Mouse (Mus musculus) gastrocnemius, postnatal 10 days (tissue): ENCODE measurements around the gene Cxxc4. TPM values are rescaled to one million over a fixed set of nuclear protein-coding genes. Genes with fewer than 3 reads are reported as not detected.

Experiments used
- DNase-seq: peaks from one replicate; pipeline ENCODE4 v3.0.0; 2021; ENCODE audit warnings: mixed read lengths
- microRNA-seq, 2 experiments: library from miRNA; unstranded; fragments of <30 nt; microRNA quantifications; one replicate each; pipeline ENCODE4 v1.2.0; 2021
- total RNA-seq, 2 experiments: library from RNA; stranded (reverse); gene quantifications; 2 replicates each; pipeline ENCODE4 v1.2.3; 2021

The Cxxc4 gene
- total RNA-seq, 2 experiments from 2014 or later = 0.82 to 1.3 TPM

DNA sequence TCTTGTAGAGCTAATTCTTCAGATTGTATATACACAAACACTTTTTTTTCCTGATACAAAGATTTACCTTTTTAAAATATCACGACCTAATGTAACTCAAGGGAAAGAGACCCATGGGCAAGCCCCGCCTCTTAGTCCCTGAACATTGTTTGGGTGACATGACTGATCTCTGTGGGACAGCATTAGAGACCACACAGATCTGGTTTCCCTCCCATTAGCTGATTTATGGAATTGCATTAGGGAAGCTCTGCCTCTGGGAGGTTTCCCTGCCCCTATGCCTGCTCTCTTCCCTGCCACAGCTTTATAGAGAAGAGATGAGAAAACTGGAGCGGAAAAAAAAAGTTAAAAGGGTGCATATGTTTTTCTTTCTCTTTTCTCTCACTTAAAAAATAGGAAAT, 7.6 kb downstream of the Cxxc4 start:
- DNase-seq = no peak

DNA sequence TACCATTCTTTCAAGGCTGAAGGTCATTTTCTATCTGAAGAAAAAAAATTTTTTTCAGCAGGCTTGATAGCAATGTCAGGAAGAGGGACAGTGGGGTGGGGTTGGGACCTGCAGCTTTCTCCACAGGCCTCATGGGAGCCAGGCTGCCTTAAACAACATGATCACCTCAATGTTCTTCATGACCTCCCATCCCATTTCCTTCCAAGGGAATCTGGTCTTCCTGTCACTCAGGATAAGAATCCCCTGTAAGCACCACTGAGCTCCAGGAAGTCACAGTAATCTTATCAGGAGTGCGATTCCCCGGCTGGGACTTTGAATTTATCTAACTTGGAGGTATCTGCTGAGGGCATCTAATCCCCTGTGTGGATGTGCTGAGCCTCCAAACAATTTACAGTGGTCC, 17.9 kb downstream of the Cxxc4 start:
- no peak for DNase-seq

DNA sequence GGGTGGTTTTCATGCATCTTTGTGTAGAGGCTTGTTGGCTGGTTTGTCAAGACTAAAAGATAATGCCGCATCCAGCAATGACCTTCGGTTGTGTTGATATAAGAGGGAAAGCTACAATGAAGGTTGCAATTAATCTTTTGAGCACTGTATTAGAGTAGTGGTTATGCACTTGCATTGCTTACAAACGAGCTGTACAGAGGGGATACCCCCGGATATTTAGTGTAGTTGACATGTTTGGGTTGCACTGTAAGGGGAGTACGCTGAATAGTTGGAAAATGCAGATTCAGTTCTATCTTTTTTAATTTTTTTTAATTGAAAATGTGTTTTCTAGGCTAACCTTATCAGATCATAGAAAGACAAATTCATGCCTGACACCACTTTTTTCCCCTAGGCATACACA, 22.4 kb downstream of the Cxxc4 start:
- no peak for DNase-seq

DNA sequence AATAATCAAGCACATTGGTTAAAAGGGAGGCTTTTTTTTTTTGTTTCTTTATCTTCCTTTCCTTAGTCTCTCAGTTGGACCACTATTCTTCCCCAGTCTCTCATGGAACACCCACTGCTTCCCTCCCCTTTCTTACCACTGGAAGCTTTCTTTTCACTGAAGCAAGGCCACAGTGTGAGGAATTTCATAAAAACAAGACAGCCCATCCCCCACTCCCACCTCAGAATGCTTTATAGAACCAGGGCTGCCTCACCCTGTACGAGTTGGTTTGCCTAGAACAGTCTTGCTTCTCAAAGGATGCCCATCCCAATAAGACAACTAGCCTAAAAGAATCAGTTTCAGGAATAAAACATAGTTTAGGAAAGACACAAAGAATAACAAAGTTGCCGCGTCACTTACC, 23.0 kb downstream of the Cxxc4 start:
- no peak for DNase-seq

DNA sequence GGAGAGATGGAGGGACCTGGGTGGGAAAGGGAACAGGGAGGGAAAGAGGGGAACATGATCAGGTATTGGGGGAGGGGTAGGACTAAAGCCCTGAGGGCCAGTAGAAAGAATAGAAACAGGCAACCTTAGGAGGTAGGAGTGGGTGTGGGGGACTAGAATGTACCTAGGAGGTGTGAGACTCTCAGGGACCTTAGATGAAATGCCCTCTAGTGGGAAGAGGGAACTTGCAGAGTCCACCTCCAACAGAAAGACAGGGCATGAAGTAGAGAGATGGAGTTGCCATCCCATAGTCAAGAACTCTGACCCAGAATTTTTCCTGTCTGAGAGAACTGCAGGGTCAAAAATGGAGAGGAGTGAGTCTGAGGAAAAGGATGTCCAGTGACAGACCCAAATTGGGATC, 43.4 kb downstream of the Cxxc4 start:
- no peak for DNase-seq

GRCm38 (mm10) chr3:134281527-134282370, 45.5 kb downstream of the Cxxc4 start:
- DNase-seq = no peak

DNA sequence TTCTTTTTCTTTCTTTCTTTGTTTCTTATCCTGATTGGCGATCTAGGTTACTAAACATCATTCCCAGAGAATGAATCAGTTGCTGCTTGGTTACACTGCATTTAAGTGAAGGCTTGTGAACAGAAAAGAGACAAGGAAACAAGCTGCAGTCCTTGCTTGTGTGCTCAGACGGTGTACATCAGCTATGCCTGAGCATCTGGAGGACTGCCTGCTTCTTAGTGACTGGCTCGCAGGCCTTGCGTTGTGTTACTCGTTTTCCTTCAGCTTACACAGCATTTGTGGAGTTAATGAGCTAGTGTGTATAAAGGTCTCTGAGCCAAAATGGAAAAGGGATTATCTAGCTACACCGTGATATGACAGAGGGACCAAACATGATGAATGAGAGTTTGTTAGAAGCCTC, 58.9 kb downstream of the Cxxc4 start:
- no peak for DNase-seq

DNA sequence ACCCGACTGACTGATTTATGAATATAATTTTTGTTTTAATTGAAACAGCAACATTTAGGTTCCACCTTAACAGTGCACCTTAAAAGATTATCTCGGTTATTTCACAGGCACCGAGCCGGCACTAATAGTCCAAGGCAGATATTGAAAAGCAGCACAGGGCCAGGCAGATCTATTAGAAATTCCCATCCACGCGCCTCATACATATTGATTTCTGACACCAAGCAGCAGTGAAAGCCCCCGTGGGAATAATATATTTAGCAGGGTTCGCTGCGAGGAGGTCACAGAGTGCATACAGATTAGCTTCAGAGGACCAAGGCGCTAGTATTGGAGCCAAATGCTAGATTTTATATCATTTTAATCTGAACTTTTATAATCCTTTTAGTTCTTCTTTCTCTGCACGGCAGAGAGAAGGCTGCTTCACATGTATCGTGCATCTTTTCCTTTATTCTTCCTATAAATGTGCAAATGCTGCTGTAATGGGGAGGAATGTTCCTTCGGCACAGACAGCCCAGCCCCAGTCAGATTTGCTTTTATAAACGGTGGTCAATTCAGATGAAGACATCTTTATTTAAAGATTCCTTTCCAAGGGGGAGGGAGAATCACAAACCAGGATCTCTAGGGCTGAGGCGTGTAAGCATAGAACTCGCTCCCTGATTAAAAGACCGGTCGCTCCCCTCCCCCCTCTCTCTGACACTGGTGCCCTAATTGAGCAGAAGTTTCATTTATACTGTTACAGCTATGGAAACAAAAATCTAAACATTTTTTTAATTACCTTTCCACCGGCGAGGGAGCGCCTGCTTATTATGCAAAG, 66.6 kb downstream of the Cxxc4 start:
- no peak for DNase-seq

- no peak for DNase-seq
These were observed 67.2 kb downstream of the Cxxc4 start for GRCm38 (mm10) chr3:134303492-134303808.

GRCm38 (mm10) chr3:134306507-134306906, 70.2 kb downstream of the Cxxc4 start:
- DNase-seq = no peak

DNA sequence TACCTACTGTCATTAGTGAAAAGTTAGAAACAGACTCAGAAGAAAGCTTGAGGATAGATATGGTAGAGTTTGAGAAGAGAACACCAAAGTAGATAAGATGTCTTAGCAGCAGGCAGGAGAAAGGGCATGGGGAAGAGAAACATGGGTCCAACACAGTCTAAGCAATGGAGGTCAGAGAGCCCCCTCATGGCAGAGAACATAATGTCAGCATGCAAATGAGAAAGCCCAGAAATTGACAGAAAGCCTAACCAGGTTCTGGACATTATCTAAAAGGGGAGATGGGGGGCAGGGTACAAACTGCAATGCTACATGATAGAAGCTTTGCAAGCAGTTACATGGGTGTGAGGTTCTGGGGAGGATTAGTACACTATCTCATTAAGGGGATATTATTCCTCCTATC, 71.5 kb downstream of the Cxxc4 start:
- DNase-seq = no peak

Small RNA genes lying within 50 kb of the gene (microRNA-seq; reads per million reads assigned to microRNA genes)
- 0 reads per million in 2 experiments for gene Mir1895
